Mouse (Mus musculus) small intestine, adult 2 months (tissue): Measurements from ENCODE around the gene 4930407I10Rik. TPM values are rescaled to one million over a fixed set of nuclear protein-coding genes. Genes with fewer than 3 reads are reported as not detected.
A peak's percentile ranks its signal among the peaks of the same experiment; 100 is the strongest.

ENCODE experiments used
- H3K27ac ChIP-seq: fragments of 200-500 bp; 2 replicates; pipeline ENCODE4 v1.5.1; 2012; ENCODE audit warnings: low read depth, low read length, control low read depth, inconsistent platforms; ENCODE audit not compliant: insufficient read depth
- H3K27me3 ChIP-seq: fragments of 200-500 bp; 2 replicates; pipeline ENCODE4 v1.6.1; 2012; ENCODE audit warnings: mild to moderate bottlenecking, moderate library complexity, low read length, inconsistent platforms; ENCODE audit not compliant: control insufficient read depth, insufficient read depth
- H3K36me3 ChIP-seq: fragments of 200-500 bp; 2 replicates; pipeline ENCODE4 v1.6.1; 2012; ENCODE audit warnings: mild to moderate bottlenecking, low read length, control low read depth, inconsistent platforms; ENCODE audit not compliant: control insufficient read depth, insufficient read depth
- H3K4me1 ChIP-seq: fragments of 200-500 bp; 2 replicates; pipeline ENCODE4 v1.6.1; 2012; ENCODE audit warnings: low read length, inconsistent platforms, mixed read lengths; ENCODE audit not compliant: control insufficient read depth, insufficient read depth, insufficient read length
- H3K4me3 ChIP-seq: fragments of 200-500 bp; 2 replicates; pipeline ENCODE4 v1.5.1; 2012; ENCODE audit warnings: low read depth, mild to moderate bottlenecking, control low read depth, inconsistent platforms, low read length, moderate library complexity
- CTCF ChIP-seq: fragments of 200-500 bp; IDR thresholded peaks from 2 replicates; pipeline ENCODE4 v1.5.1; 2012; ENCODE audit warnings: low read depth, mild to moderate bottlenecking, control low read depth, inconsistent platforms, low read length, moderate library complexity, mixed read lengths; ENCODE audit not compliant: insufficient replicate concordance, insufficient read length; ENCODE audit errors: extremely low read depth
- POLR2A ChIP-seq: fragments of 200-500 bp; IDR thresholded peaks from 2 replicates; pipeline ENCODE4 v1.6.1; 2012; ENCODE audit warnings: low read depth, mild to moderate bottlenecking, control low read depth, inconsistent platforms, low read length, moderate library complexity
- WGBS: fragments of 180-500 bp; shearing (Covaris S2); methylation state at CpG from one replicate; pipeline ENCODE4 v1.1.7; 2018; 5-methylcytosine and 5-hydroxymethylcytosine counted together
- polyA plus RNA-seq: library from polyadenylated mRNA; depleted of rRNA; stranded (reverse); fragments of >200 nt; gene quantifications from 2 replicates; pipeline ENCODE4 v1.2.3, GENCODE M21; 2012

4930407I10Rik gene
- polyA plus RNA-seq, 1 experiment: not detected

DNA sequence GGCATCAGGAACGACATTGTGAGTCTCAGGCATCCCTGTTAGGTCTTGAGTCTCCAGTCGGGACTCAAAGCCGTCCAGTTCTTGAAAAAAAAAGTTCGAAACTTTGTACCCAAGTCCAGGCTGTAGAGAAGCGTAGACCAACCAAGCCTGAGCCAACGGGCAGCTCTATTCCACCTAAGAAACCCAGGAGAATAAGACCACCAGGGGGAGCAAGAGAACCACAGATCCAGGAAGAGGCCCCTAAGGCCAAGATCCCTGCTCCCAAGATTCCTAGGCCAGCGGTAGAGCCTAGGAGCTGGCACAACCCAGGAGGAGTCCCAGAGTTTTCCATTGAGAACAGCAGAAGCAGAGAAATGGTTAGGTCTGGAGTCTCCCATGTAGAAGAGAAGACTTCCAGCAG lies 6.6 kb downstream of the 4930407I10Rik start:
- 6% methylated on average over 7 of the region's 7 CpGs for WGBS
- Histone ChIP-seq H3K27ac (no peak overlapping the region), H3K36me3 (no peaks in the 10 kb centered on the region), H3K4me3 (no peak overlapping the region), H3K27me3 (peaks cover 23% of the 10 kb centered on the region), H3K4me1 (no peaks in the 10 kb centered on the region)
- peak; percentile 83; the same call in 1 of the 2 replicates for TF ChIP-seq CTCF
- TF ChIP-seq POLR2A: no peak

DNA sequence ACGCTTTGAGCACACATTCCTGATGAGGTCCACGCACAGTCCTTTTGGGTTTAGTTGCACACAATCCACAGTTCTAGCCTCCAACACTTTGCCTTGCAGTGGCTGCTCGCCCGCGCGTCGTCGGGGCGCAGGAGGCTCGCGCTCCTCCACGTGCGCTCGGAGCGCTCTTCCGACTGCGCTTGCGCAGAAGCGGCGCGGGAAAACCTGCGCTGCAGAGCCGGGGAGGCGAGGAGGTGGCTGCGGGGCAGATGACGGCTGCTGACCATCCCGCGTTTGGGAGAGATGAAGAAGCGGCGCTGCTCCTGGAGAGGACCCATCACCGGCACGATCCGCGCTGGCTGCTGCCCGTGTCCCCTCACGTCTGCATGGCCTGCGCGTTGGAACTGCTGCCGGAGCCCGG lies 10.9 kb downstream of the 4930407I10Rik start, which contains the start of gene Mei1:
Mei1 (plus strand) TSS at position 99 of the 400 bp plus-strand sequence.
- 27% methylated on average over 40 of the region's 40 CpGs for WGBS
- no peaks in the 10 kb centered on the region for H3K36me3 ChIP-seq
- no peak within 1 kb of the TSS for H3K4me3 ChIP-seq
- peaks cover 23% of the 10 kb centered on the region for H3K27me3 ChIP-seq
- TF ChIP-seq POLR2A (no peak), CTCF (no peak)
- H3K27ac ChIP-seq: no peak within 1 kb of the TSS
- no peaks in the 10 kb centered on the region for H3K4me1 ChIP-seq

DNA sequence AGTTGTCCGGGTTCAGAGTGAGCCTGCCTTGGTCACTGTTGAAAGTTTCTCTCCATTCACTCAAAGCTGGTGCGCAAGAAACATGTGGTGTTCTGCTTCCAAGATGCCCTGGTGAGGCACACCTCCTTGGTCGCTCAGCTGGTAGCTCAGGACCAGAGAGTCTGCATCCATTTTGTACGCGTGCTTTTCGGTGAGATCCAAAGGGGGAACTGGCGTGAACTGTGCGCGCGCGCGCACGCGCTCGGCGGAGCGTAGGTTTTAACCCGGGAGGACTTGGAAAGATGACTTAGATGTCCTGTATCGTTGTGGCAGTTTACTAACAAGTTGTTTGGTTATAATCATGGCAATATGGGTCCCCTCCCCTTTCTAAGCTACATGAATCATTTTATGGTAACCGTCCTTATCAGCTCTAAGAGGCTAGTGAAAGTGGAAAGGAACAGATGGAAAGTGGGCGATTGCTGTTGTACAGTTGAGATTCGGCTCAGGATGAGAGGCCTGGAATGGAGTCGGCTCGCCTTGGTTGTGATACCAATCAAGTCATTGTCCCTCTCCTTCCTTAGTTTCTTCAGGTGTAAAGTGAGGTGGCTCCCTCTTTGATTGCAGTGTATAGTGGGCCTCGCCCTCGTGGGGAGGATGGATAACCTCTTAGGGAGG lies 13.0 kb downstream of the 4930407I10Rik start:
- Histone ChIP-seq H3K36me3 (no peaks in the 10 kb centered on the region), H3K27ac (no peak overlapping the region), H3K4me3 (no peak overlapping the region), H3K27me3 (peaks cover 23% of the 10 kb centered on the region), H3K4me1 (no peaks in the 10 kb centered on the region)
- 81% methylated on average over 26 of the region's 26 CpGs for WGBS
- TF ChIP-seq CTCF: no peak
- TF ChIP-seq POLR2A: no peak

DNA sequence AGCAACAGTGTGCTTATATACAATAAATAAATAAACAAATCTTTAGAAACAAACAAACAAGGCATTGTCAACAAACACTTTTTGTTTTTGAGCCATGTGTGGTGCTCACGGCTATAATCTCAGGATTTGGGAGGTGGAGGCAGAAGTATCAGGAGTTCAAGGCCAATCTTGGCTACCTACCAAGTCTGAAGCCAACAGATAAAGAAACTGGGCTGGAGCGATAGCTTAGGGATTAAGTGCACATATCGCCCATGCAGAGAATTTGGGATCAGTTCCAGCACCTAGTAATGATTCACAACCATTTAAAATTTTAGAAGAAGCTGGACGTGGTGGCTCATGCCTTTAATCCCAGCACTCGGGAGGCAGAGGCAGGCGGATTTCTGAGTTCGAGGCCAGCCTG lies 14.5 kb downstream of the 4930407I10Rik start:
- H3K36me3 ChIP-seq: no peaks in the 10 kb centered on the region
- H3K4me3 ChIP-seq: no peak overlapping the region
- peaks cover 23% of the 10 kb centered on the region for H3K27me3 ChIP-seq
- H3K4me1 ChIP-seq: no peaks in the 10 kb centered on the region
- WGBS: 43% methylated on average over 7 of the region's 7 CpGs
- H3K27ac ChIP-seq: no peak overlapping the region
- TF ChIP-seq POLR2A (no peak), CTCF (no peak)

DNA sequence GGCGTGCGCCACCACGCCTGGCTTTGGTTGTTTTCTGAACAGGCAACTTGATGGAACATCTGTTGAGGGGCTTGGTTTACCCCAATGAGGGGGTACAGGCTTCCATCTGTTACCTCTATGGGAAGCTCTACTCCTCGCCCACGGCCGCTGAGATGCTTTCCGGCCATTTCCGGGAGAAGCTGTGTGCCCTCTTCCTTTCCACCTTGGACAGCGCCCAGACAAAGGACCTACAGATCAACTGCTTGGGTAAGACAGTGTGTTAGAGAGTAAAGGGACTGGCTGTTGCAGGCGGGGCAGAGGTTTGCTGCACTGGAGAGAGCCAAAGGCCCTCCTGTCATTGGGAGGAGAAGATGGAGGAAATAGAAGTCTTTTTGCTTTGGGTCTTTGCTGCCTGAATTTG lies 20.9 kb downstream of the 4930407I10Rik start:
- Histone ChIP-seq H3K27ac (no peak overlapping the region), H3K27me3 (no peaks in the 10 kb centered on the region; the same call in 1 of the 2 replicates), H3K36me3 (no peaks in the 10 kb centered on the region), H3K4me3 (no peak overlapping the region), H3K4me1 (no peaks in the 10 kb centered on the region)
- WGBS: 45% methylated on average over 10 of the region's 10 CpGs
- TF ChIP-seq POLR2A (no peak), CTCF (no peak)

DNA sequence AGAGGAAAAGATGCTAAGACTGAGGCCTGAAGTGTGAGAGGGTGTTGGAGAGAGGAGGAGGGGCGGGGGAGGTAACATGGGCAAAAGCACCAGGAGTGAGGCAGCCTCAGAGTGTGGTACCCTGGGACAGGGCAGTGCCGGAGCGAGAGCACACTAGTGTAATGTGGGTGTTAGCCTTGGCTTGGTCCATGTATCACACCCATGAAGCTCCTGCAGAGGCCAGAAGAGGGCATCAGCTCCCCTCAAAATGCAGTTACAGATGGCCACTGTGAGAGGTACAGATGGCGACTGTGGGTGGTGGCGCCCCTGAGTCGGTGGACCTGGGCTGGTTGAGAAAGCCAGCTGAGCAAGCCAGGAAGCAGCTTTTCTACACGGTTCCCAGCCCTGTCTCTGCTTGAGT lies 22.2 kb downstream of the 4930407I10Rik start:
- TF ChIP-seq CTCF: peak; percentile 20; the same call in 1 of the 2 replicates
- no peak for TF ChIP-seq POLR2A
- H3K4me3 ChIP-seq: no peak overlapping the region
- no peaks in the 10 kb centered on the region for H3K36me3 ChIP-seq
- no peaks in the 10 kb centered on the region; the same call in none of the 2 replicates for H3K27me3 ChIP-seq
- no peaks in the 10 kb centered on the region for H3K4me1 ChIP-seq
- 30% methylated on average over 7 of the region's 7 CpGs for WGBS
- no peak overlapping the region for H3K27ac ChIP-seq

DNA sequence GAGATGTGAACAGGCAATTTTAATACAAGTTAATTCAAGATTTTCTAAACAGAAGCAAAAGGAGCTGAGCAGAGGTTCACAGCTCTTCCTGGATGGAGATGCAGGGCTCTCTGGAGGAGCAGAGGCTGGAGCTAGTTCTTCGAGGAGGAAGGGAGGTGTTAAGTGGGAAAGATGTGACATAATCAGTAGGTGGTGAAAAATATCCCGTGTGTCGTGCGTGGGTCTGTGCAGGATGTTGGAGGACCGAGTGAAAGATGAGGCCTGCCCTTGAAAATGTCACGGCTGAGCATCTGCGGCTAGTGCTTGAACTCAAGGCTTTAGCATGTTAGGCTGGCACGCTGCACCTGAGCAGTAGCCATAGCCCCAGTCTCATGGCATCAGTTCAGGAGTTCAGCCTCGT lies 26.7 kb downstream of the 4930407I10Rik start:
- Histone ChIP-seq H3K4me1 (no peaks in the 10 kb centered on the region), H3K4me3 (no peak overlapping the region), H3K27ac (no peak overlapping the region), H3K27me3 (peaks cover 3% of the 10 kb centered on the region; the same call in 1 of the 2 replicates), H3K36me3 (no peaks in the 10 kb centered on the region)
- WGBS: 85% methylated on average over 9 of the region's 9 CpGs
- no peak for TF ChIP-seq POLR2A
- no peak for TF ChIP-seq CTCF
